Mouse (Mus musculus) neural tube, embryonic 11.5 days (tissue): ENCODE data around the gene Zfpm1. TPM values are rescaled to one million over a fixed set of nuclear protein-coding genes. Genes with fewer than 3 reads are reported as not detected.
A peak's percentile ranks its signal among the peaks of the same experiment; 100 is the strongest.
"Not testable (repeated sequence)": the region's sequence is repeated elsewhere in the genome, so short reads cannot be mapped to it uniquely, and the experiment has no call there.

Source experiments
- ATAC-seq: fragments of 200-750 bp; cut with Nextera tagmentation; 2 replicates; pipeline ENCODE4 v1.8.0; 2017; ENCODE audit warnings: moderate number of reproducible peaks, mild to moderate bottlenecking, moderate TSS enrichment, moderate library complexity; ENCODE audit not compliant: insufficient read depth, low FRiP score, low TSS enrichment
- DNase-seq: peaks from one replicate; pipeline ENCODE4 v3.0.0-alpha.2; 2015; ENCODE audit warnings: low spot score
- H3K27ac ChIP-seq: fragments of 300-500 bp; sonication (generic); 2 replicates; pipeline ENCODE4 v1.5.1; 2014; ENCODE audit warnings: low read depth, mild to moderate bottlenecking, low read length
- H3K27me3 ChIP-seq: fragments of 300-500 bp; sonication (generic); 2 replicates; pipeline ENCODE4 v1.6.1; 2014; ENCODE audit warnings: mild to moderate bottlenecking, low read length, mixed read lengths; ENCODE audit not compliant: control insufficient read depth, insufficient read depth
- H3K36me3 ChIP-seq: fragments of 300-500 bp; sonication (generic); 2 replicates; pipeline ENCODE4 v1.6.1; 2014; ENCODE audit warnings: mild to moderate bottlenecking, low read length, moderate library complexity, mixed read lengths; ENCODE audit not compliant: control insufficient read depth, insufficient read depth
- H3K4me1 ChIP-seq: fragments of 300-500 bp; sonication (generic); 2 replicates; pipeline ENCODE4 v1.6.1; 2014; ENCODE audit warnings: low read length, mixed read lengths; ENCODE audit not compliant: control insufficient read depth, insufficient read depth
- H3K4me2 ChIP-seq: fragments of 300-500 bp; sonication (generic); 2 replicates; pipeline ENCODE4 v1.6.1; 2014; ENCODE audit warnings: low read depth, mild to moderate bottlenecking, moderate library complexity
- H3K4me3 ChIP-seq: fragments of 300-500 bp; sonication (generic); 2 replicates; pipeline ENCODE4 v1.5.1; 2014; ENCODE audit warnings: low read depth, low read length
- H3K9ac ChIP-seq: fragments of 300-500 bp; sonication (generic); 2 replicates; pipeline ENCODE4 v1.6.1; 2014; ENCODE audit warnings: mild to moderate bottlenecking, low read length
- H3K9me3 ChIP-seq: fragments of 300-500 bp; sonication (generic); 2 replicates; pipeline ENCODE4 v1.6.1; 2016; ENCODE audit warnings: low read length; ENCODE audit not compliant: control insufficient read depth
- WGBS: fragments of 180-500 bp; shearing (Covaris S2); extraction: QIAGEN DNeasy Blood & Tissue Kit; methylation state at CpG from one replicate; pipeline ENCODE4 v1.1.7; 2014; 5-methylcytosine and 5-hydroxymethylcytosine counted together
- polyA plus RNA-seq: library from polyadenylated mRNA; unstranded; fragments of >200 nt; fragmentation: Nextera tagmentation; extraction: Ambion mirVana; gene quantifications from 2 replicates; pipeline ENCODE4 v1.2.1, GENCODE M21; 2014

Gene Zfpm1
- polyA plus RNA-seq, 1 experiment from 2014 or later, result 1.5 TPM

- Histone ChIP-seq H3K36me3 (no peaks in the 10 kb centered on the region), H3K4me2 (no peak overlapping the region), H3K27ac (no peak overlapping the region), H3K9me3 (no peaks in the 10 kb centered on the region), H3K4me3 (no peak overlapping the region), H3K27me3 (no peaks in the 10 kb centered on the region), H3K9ac (no peak overlapping the region), H3K4me1 (peaks cover 12% of the 10 kb centered on the region)
- ATAC-seq (no peak), DNase-seq (no peak)
- WGBS, result 17% methylated on average over 3 of the region's 3 CpGs
Measured at GRCm38 (mm10) chr8:122320541-122320940, 38.6 kb downstream of the Zfpm1 start.

DNA sequence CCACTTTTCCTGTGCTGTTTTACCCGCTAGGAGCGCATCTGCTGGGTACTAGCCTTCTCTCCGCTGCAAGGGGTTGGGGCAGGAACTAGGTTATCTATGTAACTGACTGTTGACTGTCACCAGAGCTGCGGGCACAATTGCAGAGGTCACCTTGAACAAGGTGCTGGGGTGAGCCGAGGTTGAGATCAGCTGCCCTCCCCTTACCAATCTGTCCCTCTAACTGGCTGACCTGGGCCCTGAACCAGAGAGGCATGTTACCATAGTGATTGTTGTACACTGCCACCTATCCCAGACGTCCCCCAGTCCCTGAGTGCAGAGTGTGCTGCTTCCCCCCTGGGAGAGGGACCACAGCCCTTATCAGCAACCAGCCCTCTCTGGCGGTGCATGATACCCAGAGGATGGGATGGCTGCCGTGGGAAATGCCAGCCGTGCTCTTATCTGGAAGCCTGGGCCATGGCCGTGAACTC is 39.5 kb downstream of the Zfpm1 start:
- no peak overlapping the region for H3K27ac ChIP-seq
- ATAC-seq (no peak), DNase-seq (no peak)
- H3K27me3 ChIP-seq, result no peaks in the 10 kb centered on the region
- peaks cover 12% of the 10 kb centered on the region for H3K4me1 ChIP-seq
- H3K4me3 ChIP-seq, result no peak overlapping the region
- no peaks in the 10 kb centered on the region for H3K36me3 ChIP-seq
- WGBS, result 70% methylated on average over 10 of the region's 10 CpGs
- H3K9ac ChIP-seq, result peak overlapping the region; percentile 22; the same call in 1 of the 2 replicates
- no peaks in the 10 kb centered on the region for H3K9me3 ChIP-seq
- H3K4me2 ChIP-seq, result no peak overlapping the region

DNA sequence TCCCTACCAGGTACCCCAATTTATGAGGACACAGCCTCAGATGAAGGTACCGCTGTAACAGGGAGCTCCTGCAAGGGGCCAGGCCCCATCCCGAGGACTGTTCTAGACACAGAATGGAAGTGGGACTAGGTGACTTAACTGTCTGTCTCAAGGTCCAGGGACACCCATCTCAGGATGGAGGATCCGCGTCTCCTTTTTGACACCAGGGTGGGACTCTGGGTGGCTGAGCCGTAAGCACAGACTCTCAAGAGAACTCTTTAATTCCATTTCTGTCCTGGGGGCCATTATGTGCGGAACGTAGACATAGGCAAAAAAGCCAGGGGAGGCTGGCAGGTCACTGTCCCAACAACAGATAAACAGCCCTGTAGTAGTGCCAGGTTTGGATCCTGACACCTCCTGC is 40.2 kb downstream of the Zfpm1 start:
- Histone ChIP-seq H3K9ac (no peak overlapping the region), H3K9me3 (no peaks in the 10 kb centered on the region), H3K4me2 (no peak overlapping the region), H3K4me3 (no peak overlapping the region), H3K27me3 (no peaks in the 10 kb centered on the region), H3K27ac (no peak overlapping the region), H3K36me3 (no peaks in the 10 kb centered on the region), H3K4me1 (peaks cover 12% of the 10 kb centered on the region)
- ATAC-seq (no peak), DNase-seq (no peak)
- WGBS, result 92% methylated on average over 7 of the region's 7 CpGs

- Histone ChIP-seq H3K27me3 (no peaks in the 10 kb centered on the region), H3K36me3 (no peaks in the 10 kb centered on the region), H3K4me2 (no peak overlapping the region), H3K4me1 (peaks cover 12% of the 10 kb centered on the region), H3K9me3 (no peaks in the 10 kb centered on the region), H3K27ac (no peak overlapping the region), H3K4me3 (no peak overlapping the region), H3K9ac (no peak overlapping the region)
- no peak for DNase-seq
- WGBS, result 42% methylated on average over 11 of the region's 11 CpGs
- no peak for ATAC-seq
Measured at GRCm38 (mm10) chr8:122322792-122323191, 40.9 kb downstream of the Zfpm1 start.

DNA sequence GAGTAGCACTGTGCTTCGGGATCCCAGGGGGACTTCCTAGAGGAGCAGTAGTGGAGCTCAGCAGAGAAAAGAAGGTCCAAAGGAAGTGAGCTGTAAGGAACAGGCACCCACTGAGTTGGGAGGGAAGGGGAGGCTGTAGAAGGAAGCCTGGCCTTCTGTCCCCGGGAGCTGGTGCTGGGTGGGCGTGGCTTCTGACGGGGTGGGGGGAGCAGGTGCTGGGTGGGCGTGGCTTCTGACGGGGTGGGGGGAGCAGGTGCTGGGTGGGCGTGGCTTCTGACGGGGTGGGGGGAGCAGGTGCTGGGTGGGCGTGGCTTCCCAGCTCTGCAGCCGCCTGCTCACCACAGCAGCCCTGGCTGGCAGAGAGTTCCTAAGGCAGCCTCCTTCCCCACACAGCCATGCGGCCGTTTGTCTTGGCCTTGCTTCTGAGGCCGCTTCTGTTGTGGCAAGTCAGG is 42.0 kb downstream of the Zfpm1 start:
- H3K36me3 ChIP-seq, ATAC-seq, H3K4me3 ChIP-seq, H3K27me3 ChIP-seq, H3K9ac ChIP-seq, H3K9me3 ChIP-seq, H3K4me1 ChIP-seq, DNase-seq, H3K27ac ChIP-seq, H3K4me2 ChIP-seq: not testable (repeated sequence)
- 4% methylated on average over 13 of the region's 13 CpGs for WGBS

DNA sequence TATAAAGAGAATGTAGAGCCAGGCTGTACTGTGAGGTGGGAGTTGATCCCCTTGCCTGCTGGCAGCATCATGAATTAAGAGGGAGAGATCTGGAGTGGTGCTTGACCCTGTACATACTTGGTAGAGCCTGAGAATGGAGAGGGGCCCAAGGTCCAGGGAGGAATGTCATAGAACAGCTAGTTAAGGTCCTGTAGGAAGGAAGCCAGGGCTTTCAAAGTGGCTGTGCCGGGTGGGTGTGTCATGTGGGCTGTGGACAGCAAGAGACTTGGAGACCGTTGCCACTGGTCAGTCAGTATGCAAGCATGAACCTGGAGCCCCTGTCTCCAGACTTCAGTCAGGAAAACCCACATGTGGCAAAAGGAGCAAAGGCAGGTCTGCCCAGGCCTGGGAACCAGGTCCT is 43.3 kb downstream of the Zfpm1 start:
- Histone ChIP-seq H3K27me3 (no peaks in the 10 kb centered on the region), H3K36me3 (no peaks in the 10 kb centered on the region), H3K9me3 (no peaks in the 10 kb centered on the region), H3K4me2 (no peak overlapping the region), H3K9ac (no peak overlapping the region), H3K4me3 (no peak overlapping the region), H3K27ac (no peak overlapping the region), H3K4me1 (peaks cover 10% of the 10 kb centered on the region; the same call in 1 of the 2 replicates)
- ATAC-seq (no peak), DNase-seq (no peak)
- 76% methylated on average over 2 of the region's 2 CpGs for WGBS

DNA sequence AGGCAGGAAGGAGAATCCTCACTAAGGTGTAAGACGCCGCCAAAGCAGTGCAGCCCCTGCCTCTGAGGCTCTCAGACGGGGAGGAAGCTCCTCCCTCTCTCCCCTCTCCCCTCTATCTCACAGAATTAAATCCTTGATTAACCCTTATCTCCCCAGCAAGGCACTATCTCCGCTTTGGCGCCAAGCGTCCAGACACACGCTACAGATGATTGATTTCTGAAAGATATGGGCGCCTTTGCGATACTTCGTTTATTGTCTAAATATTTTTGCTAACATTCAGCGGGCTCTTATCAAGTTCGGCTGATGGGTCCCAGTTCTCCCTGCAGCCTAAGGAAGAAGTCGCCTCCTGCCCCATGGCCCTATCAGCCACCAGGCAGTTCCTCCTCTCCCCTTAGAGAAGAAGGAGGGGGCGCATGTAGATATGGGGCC is 44.2 kb downstream of the Zfpm1 start:
- 24% methylated on average over 14 of the region's 14 CpGs for WGBS
- Histone ChIP-seq H3K27ac (no peak overlapping the region), H3K4me2 (no peak overlapping the region), H3K4me1 (peaks cover 7% of the 10 kb centered on the region; the same call in 1 of the 2 replicates), H3K9ac (no peak overlapping the region), H3K36me3 (no peaks in the 10 kb centered on the region), H3K27me3 (no peaks in the 10 kb centered on the region), H3K9me3 (no peaks in the 10 kb centered on the region), H3K4me3 (no peak overlapping the region)
- ATAC-seq, result no peak
- DNase-seq, result no peak

DNA sequence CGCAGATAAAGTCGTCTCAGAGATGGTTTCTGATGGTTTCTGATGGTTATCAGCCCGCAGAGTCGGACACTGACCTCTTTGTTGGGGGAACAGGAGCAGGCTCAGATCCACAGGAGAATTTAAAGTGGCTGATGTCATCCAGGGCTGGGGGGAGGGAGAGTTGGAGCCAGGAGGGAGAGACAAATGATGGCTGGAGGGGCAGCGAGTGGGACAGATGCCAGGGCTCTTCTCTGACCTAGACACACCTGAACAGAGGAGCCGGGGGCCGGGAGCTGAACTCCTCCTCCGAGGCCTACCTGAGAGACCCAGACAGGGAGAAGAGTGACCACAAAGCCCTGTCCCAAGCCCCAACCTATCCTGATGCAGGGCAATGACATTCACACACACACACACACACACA is 47.1 kb downstream of the Zfpm1 start:
- Histone ChIP-seq H3K9me3 (no peaks in the 10 kb centered on the region), H3K27ac (no peak overlapping the region), H3K4me2 (no peak overlapping the region), H3K36me3 (no peaks in the 10 kb centered on the region), H3K4me3 (no peak overlapping the region), H3K4me1 (peaks cover 5% of the 10 kb centered on the region; the same call in 1 of the 2 replicates), H3K9ac (no peak overlapping the region), H3K27me3 (0 out of 2 replicates have a peak, but pooled peaks cover 2% of the 10 kb centered on the region)
- DNase-seq, result no peak
- WGBS, result 81% methylated on average over 8 of the region's 8 CpGs
- ATAC-seq, result no peak

GRCm38 (mm10) chr8:122329553-122330239 is 47.8 kb downstream of the Zfpm1 start:
- Histone ChIP-seq H3K36me3 (no peaks in the 10 kb centered on the region), H3K9ac (no peak overlapping the region), H3K4me1 (no peaks in the 10 kb centered on the region), H3K4me2 (no peak overlapping the region; the same call in 1 of the 2 replicates), H3K27me3 (peaks cover 6% of the 10 kb centered on the region), H3K4me3 (no peak overlapping the region), H3K27ac (no peak overlapping the region), H3K9me3 (no peaks in the 10 kb centered on the region)
- DNase-seq (no peak), ATAC-seq (no peak)
- WGBS, result 77% methylated on average over 22 of the region's 22 CpGs
